Mouse (Mus musculus) kidney, adult 8-10 months (tissue): ENCODE data around the gene Pum3.

Source experiments
- DNase-seq, 2 experiments: peaks; one replicate each; pipeline ENCODE4 v3.0.0; 2022

Pum3 gene

GRCm38 (mm10) chr19:27429745-27430251, at the start of gene Pum3:
Pum3 (minus strand) TSS chr19:27429825.
- DNase-seq: peak; percentile 99

GRCm38 (mm10) chr19:27466691-27467090, 37.1 kb upstream of the Pum3 start:
- DNase-seq: no peak

- no peak for DNase-seq
Observed at GRCm38 (mm10) chr19:27462656-27463055, 33.0 kb upstream of the Pum3 start.

GRCm38 (mm10) chr19:27450458-27450857, 20.8 kb upstream of the Pum3 start:
- DNase-seq: peak in 1 of 2 experiments; percentile 42

- DNase-seq: peak in 1 of 2 experiments; percentile 16
Observed at GRCm38 (mm10) chr19:27447515-27447914, 17.9 kb upstream of the Pum3 start.

- DNase-seq: no peak
Observed at GRCm38 (mm10) chr19:27441106-27441505, 11.5 kb upstream of the Pum3 start.

GRCm38 (mm10) chr19:27437982-27438652, 8.5 kb upstream of the Pum3 start:
- no peak for DNase-seq

- peak in 1 of 2 experiments; percentile 17 for DNase-seq
Observed at GRCm38 (mm10) chr19:27430406-27430805, 781 bp upstream of the Pum3 start.

- no peak for DNase-seq
Observed at GRCm38 (mm10) chr19:27429281-27429680, 344 bp downstream of the Pum3 start.

GRCm38 (mm10) chr19:27427865-27428264, 1.8 kb downstream of the Pum3 start:
- no peak for DNase-seq

GRCm38 (mm10) chr19:27426451-27426850, 3.2 kb downstream of the Pum3 start:
- no peak for DNase-seq

- peak; percentile 39 to 68 for DNase-seq
Observed at GRCm38 (mm10) chr19:27425656-27426055, 4.0 kb downstream of the Pum3 start.

- DNase-seq: no peak
Observed at GRCm38 (mm10) chr19:27417375-27417774, 12.2 kb downstream of the Pum3 start.

- DNase-seq: peak; percentile 69 to 88
Observed at GRCm38 (mm10) chr19:27416569-27416968, 13.1 kb downstream of the Pum3 start.

- peak in 1 of 2 experiments; percentile 57 for DNase-seq
Observed at GRCm38 (mm10) chr19:27411340-27411739, 18.3 kb downstream of the Pum3 start.

GRCm38 (mm10) chr19:27410751-27411150, 18.9 kb downstream of the Pum3 start:
- no peak for DNase-seq

- no peak for DNase-seq
Observed at GRCm38 (mm10) chr19:27409782-27410181, 19.8 kb downstream of the Pum3 start.

GRCm38 (mm10) chr19:27409196-27409595, 20.4 kb downstream of the Pum3 start:
- no peak for DNase-seq

- no peak for DNase-seq
Observed at GRCm38 (mm10) chr19:27397797-27398196, 31.8 kb downstream of the Pum3 start.

- DNase-seq: peak in 1 of 2 experiments; percentile 29
Observed at GRCm38 (mm10) chr19:27397223-27397622, 32.4 kb downstream of the Pum3 start.

GRCm38 (mm10) chr19:27396719-27397118, 32.9 kb downstream of the Pum3 start:
- DNase-seq: no peak

- DNase-seq: peak; percentile 64 to 86
Observed at GRCm38 (mm10) chr19:27395936-27396335, 33.7 kb downstream of the Pum3 start.

GRCm38 (mm10) chr19:27395481-27395880, 34.1 kb downstream of the Pum3 start:
- peak; percentile 58 to 66 for DNase-seq

GRCm38 (mm10) chr19:27394341-27394990, 35.2 kb downstream of the Pum3 start:
- peak in 1 of 2 experiments; percentile 24 for DNase-seq
